Comparison of ENCODE assay signal across 8 mouse cellular contexts in the genomic region with DNA sequence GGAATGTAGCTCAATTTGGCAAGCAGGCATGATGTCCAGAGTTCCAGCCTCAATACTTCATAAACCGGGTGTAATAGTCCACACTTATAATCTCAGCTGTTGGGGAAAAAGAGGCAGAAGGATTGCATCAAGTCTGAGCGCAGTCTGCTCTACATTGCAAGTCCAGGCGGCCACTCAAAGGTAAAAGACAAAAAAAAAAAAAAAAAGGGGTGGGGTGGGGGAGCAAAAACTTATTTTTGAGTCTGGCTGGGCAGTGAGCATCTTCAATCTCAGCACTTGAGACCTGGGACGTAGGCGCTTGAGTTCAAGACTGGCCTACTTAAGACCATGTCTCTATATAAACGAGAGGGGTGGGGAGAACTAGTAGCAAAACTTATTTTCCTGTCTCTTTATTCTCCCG. TPM values are rescaled to one million over a fixed set of nuclear protein-coding genes. Genes with fewer than 3 reads are reported as not detected.
A peak's percentile ranks its signal among the peaks of the same experiment; 100 is the strongest.
DNase-seq lines count a peak whose midpoint lies in the region; ATAC-seq and TF ChIP-seq lines count a peak whose summit lies in the region.

No protein-coding gene starts in this region.

- H3K27me3 ChIP-seq in embryonic facial prominence, embryonic 15.5 days: no peaks in the 10 kb centered on the region
- no peaks in the 10 kb centered on the region for H3K27me3 ChIP-seq in intestine, embryonic 16.5 days (replicated peaks; ENCODE audit: control insufficient read depth, insufficient read depth, low read length)
- peaks cover under 1% of the 10 kb centered on the region; the same call in 1 of the 2 replicates for H3K27me3 ChIP-seq in neural tube, embryonic 12.5 days (replicated peaks)

- WGBS in lung, adult 2 months: 20% methylated on average over 7 of the region's 7 CpGs
- 12% methylated on average over 7 of the region's 7 CpGs for WGBS in embryonic facial prominence, embryonic 15.5 days
- 16% methylated on average over 7 of the region's 7 CpGs for WGBS in intestine, embryonic 16.5 days
- WGBS in neural tube, embryonic 12.5 days: 23% methylated on average over 7 of the region's 7 CpGs

- no peaks in the 10 kb centered on the region for H3K9me3 ChIP-seq in embryonic facial prominence, embryonic 15.5 days (replicated peaks)
- H3K9me3 ChIP-seq in intestine, embryonic 16.5 days (ENCODE audit: control insufficient read depth, low read length): no peaks in the 10 kb centered on the region
- H3K9me3 ChIP-seq in neural tube, embryonic 12.5 days: no peaks in the 10 kb centered on the region

- no peak for TF ChIP-seq CTCF in lung, adult 2 months (IDR thresholded peaks at IDR 0.05; ENCODE audit: insufficient read depth, low read length)

- H3K4me2 ChIP-seq in embryonic facial prominence, embryonic 15.5 days (replicated peaks): peak overlapping the region; percentile 66
- H3K4me2 ChIP-seq in intestine, embryonic 16.5 days (ENCODE audit: low read depth, low read length): peak overlapping the region; percentile 51
- peak overlapping the region; percentile 72 for H3K4me2 ChIP-seq in neural tube, embryonic 12.5 days (replicated peaks)

- peaks cover 7% of the 10 kb centered on the region; the same call in 1 of the 2 replicates for H3K4me1 ChIP-seq in lung, adult 2 months (ENCODE audit: control insufficient read depth, insufficient read depth, low read length)
- H3K4me1 ChIP-seq in embryonic facial prominence, embryonic 15.5 days: peaks cover 26% of the 10 kb centered on the region
- H3K4me1 ChIP-seq in intestine, embryonic 16.5 days (ENCODE audit: control insufficient read depth, insufficient read depth, low read length): peaks cover 16% of the 10 kb centered on the region
- H3K4me1 ChIP-seq in neural tube, embryonic 12.5 days: peaks cover 15% of the 10 kb centered on the region; the same call in 1 of the 2 replicates

- H3K36me3 ChIP-seq in embryonic facial prominence, embryonic 15.5 days: peaks cover 12% of the 10 kb centered on the region
- H3K36me3 ChIP-seq in intestine, embryonic 16.5 days (ENCODE audit: control insufficient read depth, insufficient read depth, low read length): peaks cover 3% of the 10 kb centered on the region; the same call in 1 of the 2 replicates
- peaks cover 16% of the 10 kb centered on the region for H3K36me3 ChIP-seq in neural tube, embryonic 12.5 days

- H3K9ac ChIP-seq in embryonic facial prominence, embryonic 15.5 days: peak overlapping the region; percentile 96; the same call in 1 of the 2 replicates
- H3K9ac ChIP-seq in intestine, embryonic 16.5 days (ENCODE audit: low read depth, low read length): peak overlapping the region; percentile 95
- peak overlapping the region; percentile 89 for H3K9ac ChIP-seq in neural tube, embryonic 12.5 days

- no peak for ATAC-seq in embryonic facial prominence, embryonic 15.5 days (ENCODE audit: insufficient number of reproducible peaks, low FRiP score, low TSS enrichment, low read depth)
- ATAC-seq in intestine, embryonic 16.5 days: peak; percentile 11; the same call in 1 of the 2 replicates
- peak; percentile 30; the same call in 1 of the 2 replicates for ATAC-seq in neural tube, embryonic 12.5 days (ENCODE audit: low FRiP score, low read depth)

- DNase-seq in lung, adult 2 months: no peak
- no peak for DNase-seq in lung, postnatal 14 days
- no peak for DNase-seq in gastrocnemius, postnatal 14 days
- DNase-seq in right cerebral cortex, postnatal 10 days (ENCODE audit: low spot score in 2 of 2): no peak
- DNase-seq in spleen, postnatal 10 days (ENCODE audit: low spot score in 2 of 2): no peak

- peak overlapping the region; percentile 94 for H3K4me3 ChIP-seq in lung, adult 2 months (replicated peaks; ENCODE audit: extremely low read depth, low read depth, low read length)
- peak overlapping the region; percentile 86 for H3K4me3 ChIP-seq in embryonic facial prominence, embryonic 15.5 days (replicated peaks)
- H3K4me3 ChIP-seq in intestine, embryonic 16.5 days (ENCODE audit: low read length): peak overlapping the region; percentile 96
- peak overlapping the region; percentile 86 for H3K4me3 ChIP-seq in neural tube, embryonic 12.5 days

- intact Hi-C loops in gastrocnemius, postnatal 14 days (cut with DNase I; ENCODE audit: low total_unique reads): loop anchor here (5.0 kb wide), 1 partner anchor 34 kb away; no protein-coding TSS in a partner anchor

- no peak for TF ChIP-seq POLR2A in lung, adult 2 months (IDR thresholded peaks at IDR 0.05; ENCODE audit: borderline replicate concordance, extremely low read depth, low read depth, low read length)

- no peak overlapping the region for H3K27ac ChIP-seq in embryonic facial prominence, embryonic 15.5 days (replicated peaks)
- 0 out of 2 replicates have a peak overlapping the region, but pooled peaks have one; percentile 87 for H3K27ac ChIP-seq in intestine, embryonic 16.5 days (ENCODE audit: low read length)
- no peak overlapping the region for H3K27ac ChIP-seq in neural tube, embryonic 12.5 days

RNA-seq across cellular contexts. Expression of gene Nae1, which starts 0.9 kb away (rescaled TPM):
- 7.4 and 17.1 TPM in 2 replicates for polyA plus RNA-seq in lung, adult 2 months (2012; rRNA removed)
- 91.9 and 94.5 TPM in 2 replicates for polyA plus RNA-seq in embryonic facial prominence, embryonic 15.5 days (2015; fragmentation: Nextera tagmentation; extraction: Ambion mirVana)
- 61.2 and 71.3 TPM in 2 replicates for polyA plus RNA-seq in intestine, embryonic 16.5 days (2015; fragmentation: Nextera tagmentation; extraction: Ambion mirVana)
- 112 and 124 TPM in 2 replicates for polyA plus RNA-seq in neural tube, embryonic 12.5 days (2016; fragmentation: Nextera tagmentation; extraction: Ambion mirVana)
- 10 to 100 TPM; 20.4 to 24.5 TPM for total RNA-seq in gastrocnemius, postnatal 14 days (2021)

RNA-seq across cellular contexts. Expression of gene Car7, which starts 0.9 kb away (rescaled TPM):
- polyA plus RNA-seq in lung, adult 2 months (2012; rRNA removed): 1.4 and 1.8 TPM in 2 replicates
- 1.1 and 1.2 TPM in 2 replicates for polyA plus RNA-seq in embryonic facial prominence, embryonic 15.5 days (2015; fragmentation: Nextera tagmentation; extraction: Ambion mirVana)
- 1.2 and 1.4 TPM in 2 replicates for polyA plus RNA-seq in intestine, embryonic 16.5 days (2015; fragmentation: Nextera tagmentation; extraction: Ambion mirVana)
- polyA plus RNA-seq in neural tube, embryonic 12.5 days (2016; fragmentation: Nextera tagmentation; extraction: Ambion mirVana): 1.3 and 1.4 TPM in 2 replicates
- total RNA-seq in gastrocnemius, postnatal 14 days (2021): 1 to 10 TPM; 1.0 to 1.1 TPM

RNA-seq across cellular contexts. Expression of gene Terb1, which starts 23.8 kb away (rescaled TPM):
- 0.05 and 0.07 TPM in 2 replicates for polyA plus RNA-seq in lung, adult 2 months (2012; rRNA removed)
- polyA plus RNA-seq in embryonic facial prominence, embryonic 15.5 days (2015; fragmentation: Nextera tagmentation; extraction: Ambion mirVana): 0.48 and 0.55 TPM in 2 replicates
- polyA plus RNA-seq in intestine, embryonic 16.5 days (2015; fragmentation: Nextera tagmentation; extraction: Ambion mirVana): 0.07 and 0.21 TPM in 2 replicates
- polyA plus RNA-seq in neural tube, embryonic 12.5 days (2016; fragmentation: Nextera tagmentation; extraction: Ambion mirVana): 0.18 and 0.27 TPM in 2 replicates
- under 1 TPM in 1 of 2 experiments, not detected in 1; 0.06 TPM for total RNA-seq in gastrocnemius, postnatal 14 days (2021)

RNA-seq across cellular contexts. Expression of gene Pdp2, which starts 57.7 kb away (rescaled TPM):
- polyA plus RNA-seq in lung, adult 2 months (2012; rRNA removed): 3.4 and 4.4 TPM in 2 replicates
- 9.0 and 9.3 TPM in 2 replicates for polyA plus RNA-seq in embryonic facial prominence, embryonic 15.5 days (2015; fragmentation: Nextera tagmentation; extraction: Ambion mirVana)
- polyA plus RNA-seq in intestine, embryonic 16.5 days (2015; fragmentation: Nextera tagmentation; extraction: Ambion mirVana): 18.2 and 18.4 TPM in 2 replicates
- 17.2 and 17.5 TPM in 2 replicates for polyA plus RNA-seq in neural tube, embryonic 12.5 days (2016; fragmentation: Nextera tagmentation; extraction: Ambion mirVana)
- 1 to 10 TPM; 3.9 to 4.7 TPM for total RNA-seq in gastrocnemius, postnatal 14 days (2021)
